Mouse (Mus musculus): Measurements from ENCODE around the gene Sufu.

The Sufu gene

DNA sequence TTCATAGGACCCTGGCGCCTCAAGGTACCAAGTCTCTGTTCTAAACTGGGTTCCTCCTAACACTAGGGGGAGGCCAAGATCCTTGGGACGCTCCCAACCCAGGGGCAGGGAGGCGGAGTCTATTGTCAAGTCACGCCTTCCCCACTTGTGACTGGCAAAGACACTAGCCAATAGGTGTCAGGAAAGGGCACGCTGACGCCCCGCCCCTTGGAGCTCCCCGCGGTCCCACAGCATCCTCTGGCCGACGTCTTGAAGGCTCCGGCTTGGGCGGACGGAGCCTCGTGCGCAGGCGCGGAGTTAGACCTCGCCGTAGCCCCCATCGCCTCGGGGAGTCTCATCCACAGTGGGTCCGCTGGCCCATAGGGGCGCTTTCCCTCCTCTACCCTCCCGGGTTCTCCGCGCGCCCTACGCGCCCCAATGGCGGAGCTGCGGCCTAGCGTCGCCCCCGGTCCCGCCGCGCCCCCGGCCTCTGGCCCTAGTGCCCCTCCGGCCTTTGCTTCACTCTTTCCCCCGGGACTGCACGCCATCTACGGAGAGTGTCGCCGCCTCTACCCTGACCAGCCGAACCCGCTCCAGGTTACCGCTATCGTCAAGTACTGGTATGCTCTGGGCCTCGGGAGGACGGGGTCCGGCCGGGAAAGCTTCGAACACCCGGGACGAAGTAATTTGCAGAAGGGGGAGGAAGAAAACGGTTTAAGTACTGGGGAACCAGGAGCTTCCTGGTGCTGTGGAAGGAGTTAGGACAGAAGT is at the start of gene Sufu:
Gene Sufu (plus strand): TSS at position 211 of the 750 bp plus-strand sequence.
- ChIA-PET CTCF (interaction anchor here (0.6 to 2.2 kb wide), 90 partner anchors 10 to 771 kb away, joined by 3 to 19 read pairs (median 4); partner anchors contain the start of genes Cnnm2 (in 1 of the 4), Cuedc2 (in 1 of the 4), Fbxl15 (in 1 of the 4) and Gbf1 (in 1 of the 4)), POLR2A (interaction anchor here (0.6 to 4.0 kb wide), 102 partner anchors 9 to 1369 kb away, joined by 3 to 22 read pairs (median 4); partner anchors contain the start of genes Nolc1 (in 3 of the 4), Fbxl15 (in 2 of the 4), Wbp1l (in 2 of the 4) and Cuedc2 (in 1 of the 4))

DNA sequence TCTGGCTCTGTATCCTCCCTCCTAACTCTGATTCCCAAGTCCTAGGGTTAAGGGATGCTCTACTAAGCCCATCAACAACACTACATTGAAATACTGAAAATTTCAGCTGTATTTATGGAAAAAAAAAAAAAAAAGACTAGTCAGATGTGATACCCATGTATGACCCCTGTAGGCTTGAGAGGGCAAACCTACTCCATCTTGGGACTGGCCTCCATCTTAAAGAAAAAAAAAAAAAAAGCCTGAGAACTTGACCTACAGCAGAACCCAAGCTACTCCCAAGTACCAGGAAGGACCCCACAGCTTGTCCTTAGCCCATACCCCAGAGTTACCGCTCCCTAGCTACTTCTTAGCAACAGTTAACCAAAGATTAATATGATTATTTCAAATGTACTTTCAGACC is 49.5 kb upstream of the Sufu start:
- ChIA-PET POLR2A (interaction anchor here in 3 of 4 experiments (0.6 to 4.5 kb wide), 5 partner anchors 9 to 640 kb away, joined by 3 to 28 read pairs (median 6); no protein-coding TSS in a partner anchor), CTCF (interaction anchor here in 3 of 4 experiments (0.5 to 0.7 kb wide), 7 partner anchors 23 to 666 kb away, joined by 3 to 6 read pairs (median 4); partner anchors contain the start of gene Nfkb2 (in 1 of the 3))

DNA sequence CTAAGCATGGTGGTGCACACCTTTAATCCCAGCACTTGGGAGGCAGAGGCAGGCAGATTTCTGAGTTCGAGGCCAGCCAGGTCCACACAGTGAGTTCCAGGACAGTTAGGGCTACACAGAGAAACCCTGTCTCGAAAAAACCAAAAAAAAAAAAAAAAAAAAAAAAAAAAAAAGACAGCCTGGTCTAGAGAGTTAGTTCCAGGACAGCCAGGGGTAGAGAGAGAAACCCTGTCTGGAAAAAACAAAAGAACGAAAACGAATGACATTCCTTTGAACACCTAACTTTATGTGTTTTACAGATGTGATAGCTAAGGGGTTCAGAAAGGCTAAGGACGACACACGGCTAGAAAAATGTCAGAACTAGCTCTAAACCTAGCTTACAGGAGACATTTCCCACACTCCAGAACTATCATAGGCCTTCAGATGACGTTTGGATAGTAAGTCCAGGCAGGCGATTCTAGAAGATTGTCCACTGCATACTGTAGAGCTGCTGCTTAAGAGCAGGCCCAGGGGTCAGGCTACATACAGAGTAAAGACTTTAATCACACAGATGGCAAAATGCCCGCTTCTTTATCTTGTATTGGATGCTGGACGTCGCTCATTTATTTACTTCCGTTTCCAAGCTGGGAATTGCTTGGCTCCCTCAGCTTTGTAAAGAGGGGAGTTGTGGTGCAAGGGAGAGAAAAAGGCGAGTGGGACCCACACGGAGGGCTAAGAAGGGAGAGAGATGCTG is 48.6 kb upstream of the Sufu start:
- POLR2A ChIA-PET: interaction anchor here (0.5 to 4.5 kb wide), 15 partner anchors 9 to 429 kb away, joined by 3 to 28 read pairs (median 4); partner anchors contain the start of genes Cuedc2 (in 2 of the 4), Fbxl15 (in 2 of the 4), Sufu (in 2 of the 4) and Nfkb2 (in 1 of the 4)
- CTCF ChIA-PET: interaction anchor here in 2 of 4 experiments (0.5 to 1.9 kb wide), 4 partner anchors 9 to 49 kb away, joined by 3 to 4 read pairs (median 4); partner anchors contain the start of gene Sufu (in 1 of the 2)

DNA sequence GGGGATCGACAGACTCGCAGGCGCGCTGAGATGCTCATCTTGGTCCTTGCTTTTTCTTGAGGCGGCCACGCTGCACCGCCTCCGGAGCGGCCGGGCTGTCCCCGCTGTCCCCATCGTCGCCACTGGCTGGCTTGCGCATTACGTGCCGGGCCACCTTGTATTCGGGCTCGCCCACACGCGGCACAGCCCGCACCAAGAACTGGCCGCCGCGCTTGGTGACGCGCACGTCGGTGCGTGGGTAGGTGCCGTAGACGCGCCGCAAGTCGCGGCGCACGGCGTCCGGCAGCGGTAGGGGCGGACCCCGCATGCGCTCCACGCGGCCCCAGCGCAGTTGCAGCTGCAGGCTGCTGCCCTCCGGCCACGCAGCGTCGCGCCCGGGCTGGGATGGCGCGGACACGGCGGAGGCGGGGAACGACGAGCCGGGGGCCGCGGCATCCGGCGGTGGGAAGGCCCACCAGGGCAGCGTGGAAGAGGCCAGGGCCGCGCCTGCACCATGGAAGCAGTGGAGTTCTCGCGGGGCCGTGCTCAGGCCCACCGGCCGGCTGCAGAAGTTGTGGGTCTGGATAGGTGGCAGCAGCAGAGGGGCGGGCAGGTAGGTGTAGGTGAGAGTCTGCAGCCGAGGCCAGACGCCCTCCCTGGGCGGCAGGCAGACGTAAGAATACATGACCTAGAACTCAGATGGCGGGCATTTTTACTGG is 47.8 kb upstream of the Sufu start:
- ChIA-PET POLR2A (interaction anchor here (0.5 to 4.5 kb wide), 13 partner anchors 8 to 428 kb away, joined by 3 to 28 read pairs (median 4); partner anchors contain the start of genes Cuedc2 (in 2 of the 4), Fbxl15 (in 2 of the 4), Sufu (in 2 of the 4) and Nfkb2 (in 1 of the 4)), CTCF (interaction anchor here in 3 of 4 experiments (0.5 to 1.9 kb wide), 5 partner anchors 8 to 91 kb away, joined by 3 to 6 read pairs (median 3); partner anchors contain the start of gene Sufu (in 1 of the 3))

DNA sequence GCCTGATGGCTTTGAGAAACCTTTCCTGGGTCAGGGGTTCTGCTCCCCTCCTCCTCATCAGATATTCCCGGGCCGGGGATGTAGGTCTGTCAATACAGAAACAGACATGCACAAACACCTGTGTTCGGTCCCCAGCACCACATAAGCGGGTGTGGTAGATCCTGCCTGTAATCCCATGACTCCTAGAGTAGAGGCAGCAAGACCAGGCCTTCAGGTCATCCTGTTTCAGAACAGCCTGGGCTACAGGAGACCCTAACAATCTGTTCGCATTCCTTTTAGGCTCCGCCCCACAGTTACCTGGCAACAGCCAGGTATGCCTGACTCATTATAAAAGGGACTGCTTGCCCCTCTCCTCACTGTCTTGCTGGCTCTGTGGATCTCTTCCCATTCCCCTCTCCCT is 47.1 kb upstream of the Sufu start:
- POLR2A ChIA-PET: interaction anchor here in 3 of 4 experiments (1.0 to 4.5 kb wide), 7 partner anchors 8 to 47 kb away, joined by 3 to 28 read pairs (median 5); partner anchors contain the start of genes Cuedc2 (in 1 of the 3), Fbxl15 (in 1 of the 3), Nfkb2 (in 1 of the 3) and Sufu (in 1 of the 3)

DNA sequence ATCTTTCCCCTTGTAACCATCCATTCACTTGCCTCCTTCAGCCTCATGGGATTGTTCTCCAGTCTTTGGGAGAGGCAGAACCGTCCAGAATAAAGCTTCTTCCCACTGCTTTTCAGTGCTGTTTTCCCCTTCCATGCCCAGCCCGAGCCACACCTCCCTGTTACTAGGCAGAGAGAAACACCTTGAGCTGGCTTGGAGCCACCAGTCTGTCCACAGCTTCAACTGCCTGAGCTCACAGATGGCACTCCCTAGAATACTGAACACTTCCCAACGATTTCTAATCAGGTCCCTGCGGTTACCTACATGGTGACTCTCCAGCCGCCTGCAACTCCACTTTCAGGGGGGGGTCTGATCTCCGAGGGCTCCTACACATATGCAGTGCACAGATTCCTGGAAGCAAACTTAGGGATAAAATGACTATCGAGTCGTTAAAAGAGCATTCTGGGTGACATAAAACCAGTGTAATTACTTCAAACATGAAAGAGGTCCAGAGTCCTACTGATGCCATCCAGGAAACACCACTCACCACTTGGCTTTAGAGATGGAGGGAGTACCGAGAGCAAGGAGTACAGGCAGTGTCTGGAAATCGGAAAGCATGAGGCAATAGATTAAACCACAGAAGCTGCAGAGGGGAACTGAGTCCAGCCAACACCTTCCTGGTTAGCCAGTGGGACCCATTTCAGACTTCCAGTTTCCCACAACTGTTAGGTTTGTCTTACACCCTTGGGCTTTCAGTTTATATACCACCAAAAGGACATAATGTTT is 46.3 kb upstream of the Sufu start, which contains the start of gene 2310034G01Rik:
Gene 2310034G01Rik (minus strand): TSS at position 135 of the 765 bp plus-strand sequence.
- ChIA-PET POLR2A (interaction anchor here in 2 of 4 experiments (1.0 to 4.5 kb wide), 2 partner anchors 8 kb away, joined by 6 to 28 read pairs; no protein-coding TSS in a partner anchor), CTCF (no interaction called here)

More for the DNA sequence above, 47.1 kb upstream of the Sufu start:
- CTCF ChIA-PET: interaction anchor here in 3 of 4 experiments (0.5 to 1.9 kb wide), 4 partner anchors 8 to 90 kb away, joined by 3 to 6 read pairs (median 4); partner anchors contain the start of gene Sufu (in 1 of the 3)

DNA sequence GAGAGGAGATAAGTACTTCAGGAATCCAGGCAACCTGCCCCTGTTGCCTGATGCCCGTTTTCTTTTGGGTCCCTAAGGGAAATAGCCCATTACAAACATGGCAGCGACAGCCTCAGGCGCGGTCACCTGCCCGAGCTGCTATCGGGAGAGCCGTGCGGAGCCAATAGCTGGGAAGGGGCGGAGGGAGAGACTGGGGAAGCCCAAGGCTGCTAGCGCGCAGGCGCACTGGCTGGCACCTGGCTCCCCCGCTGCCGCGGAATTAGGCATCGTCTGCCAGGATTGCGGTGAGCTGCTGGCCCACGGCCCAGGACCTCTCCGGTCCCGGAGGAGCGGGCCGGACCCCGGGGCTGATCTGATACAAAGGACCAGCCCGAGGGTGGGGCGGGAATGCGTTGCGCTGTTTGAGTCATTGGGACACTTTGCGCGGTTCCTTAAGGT is 40.0 kb upstream of the Sufu start:
- POLR2A ChIA-PET: interaction anchor here (0.5 to 4.2 kb wide), 51 partner anchors 9 to 661 kb away, joined by 3 to 40 read pairs (median 4); partner anchors contain the start of genes Sufu (in 3 of the 4), Cuedc2 (in 2 of the 4), Fbxl15 (in 2 of the 4) and Mfsd13a (in 2 of the 4)
- CTCF ChIA-PET: interaction anchor here (0.6 to 2.2 kb wide), 10 partner anchors 8 to 328 kb away, joined by 3 to 10 read pairs (median 4); partner anchors contain the start of genes Cuedc2 (in 1 of the 4), Nfkb2 (in 1 of the 4) and Sufu (in 1 of the 4)

DNA sequence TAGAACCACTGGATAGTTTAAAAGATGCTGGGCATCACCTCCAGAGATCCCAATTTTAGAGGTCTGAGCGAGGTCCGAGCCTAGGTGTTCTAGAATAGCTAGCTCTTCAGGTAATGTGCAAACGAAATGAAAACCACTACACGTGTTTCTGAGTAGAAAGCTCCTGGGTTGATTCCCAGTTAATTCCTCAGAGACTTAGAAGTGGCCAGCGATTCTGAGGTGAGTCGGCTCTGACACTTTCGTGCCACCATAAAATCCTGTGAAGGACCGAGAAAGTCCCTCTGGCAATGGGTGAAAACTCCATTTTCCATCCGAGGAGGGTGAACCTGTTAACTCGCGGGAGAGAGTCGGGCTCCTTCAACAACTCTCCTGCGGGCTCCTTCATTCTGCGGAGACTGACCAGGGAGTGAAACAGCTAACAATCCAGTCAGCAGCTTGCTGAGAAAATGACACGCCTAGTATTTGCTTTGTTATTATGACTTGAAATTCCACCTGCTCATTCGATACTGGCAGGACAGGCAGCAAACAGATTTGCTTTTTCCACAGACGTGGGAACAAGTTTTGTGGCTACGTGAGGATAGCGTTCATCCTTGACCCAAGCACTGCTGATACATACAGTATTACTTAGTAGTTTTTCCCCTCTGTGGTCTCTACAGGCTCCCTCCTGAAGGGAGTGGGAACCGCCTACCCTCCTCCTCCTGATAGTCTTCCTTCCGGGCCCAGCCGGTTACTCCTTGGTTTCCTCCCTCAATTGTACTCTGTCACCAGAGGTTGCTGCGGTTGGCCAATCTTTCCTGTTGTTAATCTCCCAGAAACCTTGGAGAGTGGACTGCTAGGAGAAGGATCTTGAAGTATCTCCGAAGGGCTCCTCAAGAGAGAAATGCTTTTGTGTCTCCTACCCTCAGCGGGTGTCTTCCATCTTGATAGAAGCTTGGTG is 39.1 kb upstream of the Sufu start:
- CTCF ChIA-PET: interaction anchor here in 2 of 4 experiments (1.0 to 2.2 kb wide), 10 partner anchors 9 to 329 kb away, joined by 3 to 10 read pairs (median 4); partner anchors contain the start of genes Cuedc2 (in 1 of the 2), Nfkb2 (in 1 of the 2) and Sufu (in 1 of the 2)

DNA sequence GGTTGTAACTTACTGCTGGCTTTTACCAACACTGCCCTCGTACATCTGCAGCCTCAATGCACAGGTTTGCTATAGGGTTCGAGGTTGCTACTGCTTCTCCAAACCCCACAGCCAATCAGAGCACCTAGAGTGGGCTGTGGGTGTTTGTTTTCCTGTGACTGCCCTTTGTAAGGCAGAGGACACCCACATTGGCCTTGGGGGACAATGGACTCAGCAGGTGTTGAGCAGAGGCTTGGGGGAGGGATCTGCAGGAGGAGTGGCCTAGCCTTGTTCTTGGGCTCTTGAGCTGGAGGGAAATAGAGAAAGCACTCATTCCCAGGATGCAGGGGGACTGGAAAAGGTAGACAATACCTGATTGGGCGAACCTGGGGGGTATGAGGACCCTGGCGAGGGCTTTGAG is 38.3 kb upstream of the Sufu start:
- ChIA-PET POLR2A (interaction anchor here in 3 of 4 experiments (0.5 to 4.2 kb wide), 36 partner anchors 8 to 1396 kb away, joined by 3 to 40 read pairs (median 6); partner anchors contain the start of genes 2310034G01Rik (in 2 of the 3), Cuedc2 (in 2 of the 3), Sufu (in 2 of the 3) and Actr1a (in 1 of the 3)), CTCF (interaction anchor here in 2 of 4 experiments (0.6 to 2.2 kb wide), 6 partner anchors 11 to 172 kb away, joined by 3 to 11 read pairs (median 6); partner anchors contain the start of genes Nfkb2 (in 1 of the 2) and Sufu (in 1 of the 2))

More for the DNA sequence above, 39.1 kb upstream of the Sufu start:
- POLR2A ChIA-PET: interaction anchor here (0.7 to 4.2 kb wide), 65 partner anchors 7 to 660 kb away, joined by 3 to 40 read pairs (median 4); partner anchors contain the start of genes Sufu (in 3 of the 4), 2310034G01Rik (in 2 of the 4), Cuedc2 (in 2 of the 4) and Fbxl15 (in 2 of the 4)

DNA sequence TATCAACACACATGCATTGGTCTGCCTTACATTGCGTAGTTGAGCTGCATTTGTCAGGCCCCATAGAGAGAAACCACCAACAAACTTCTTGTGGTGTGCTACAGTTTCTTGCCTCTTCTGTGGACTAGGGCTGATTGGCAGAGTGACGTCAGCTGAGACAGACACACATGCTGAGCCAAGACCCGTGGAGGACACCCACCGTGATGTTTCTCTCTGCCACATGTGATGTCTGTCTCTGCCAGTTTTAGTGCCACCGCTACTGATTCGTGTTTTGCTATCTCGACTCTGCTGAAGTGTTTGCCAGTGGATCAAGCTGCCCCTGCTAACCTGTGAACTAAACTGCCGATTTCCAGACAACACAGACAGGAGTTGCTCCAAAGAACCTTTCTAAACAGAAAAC is 34.6 kb upstream of the Sufu start:
- ChIA-PET CTCF (no interaction called here), POLR2A (interaction anchor here in 1 of 4 experiments (0.6 to 2.0 kb wide), 2 partner anchors 24 to 214 kb away, joined by 3 to 6 read pairs; partner anchors contain the start of gene Cuedc2)

DNA sequence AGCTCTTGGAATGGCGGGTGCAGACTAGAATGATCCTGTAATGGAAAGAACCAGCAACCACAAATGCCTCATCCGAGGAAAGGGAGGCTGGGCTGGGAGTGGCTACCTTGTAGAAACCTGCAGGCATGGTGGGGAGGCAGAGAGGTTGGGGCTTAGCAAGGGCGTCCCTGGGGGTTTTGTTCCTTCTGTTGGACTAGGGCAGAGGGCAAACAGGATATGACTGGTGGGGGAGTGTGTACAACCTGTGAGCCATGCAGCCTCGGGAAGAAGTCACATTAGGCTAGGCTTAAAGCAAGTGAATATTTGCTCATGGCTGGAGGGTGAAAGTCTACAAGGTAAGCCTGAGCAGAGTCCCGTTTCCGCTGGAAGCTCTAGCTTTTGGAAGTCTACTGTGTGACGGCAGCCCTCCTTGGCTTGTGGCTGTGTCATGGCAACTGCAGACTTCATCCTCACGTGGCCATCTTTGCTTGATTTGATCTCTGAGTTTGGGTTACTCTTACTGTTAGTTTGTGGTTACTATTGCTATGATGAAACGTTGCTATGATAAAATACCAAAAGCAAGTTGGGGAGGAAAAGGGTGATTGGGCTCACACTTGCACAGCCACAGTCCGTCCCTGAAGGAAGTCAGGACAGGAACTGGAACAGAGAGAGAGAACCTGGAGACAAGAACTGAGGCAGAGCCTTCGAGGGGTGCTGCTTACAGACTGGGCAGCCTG is 33.2 kb upstream of the Sufu start:
- ChIA-PET POLR2A (interaction anchor here in 2 of 4 experiments (0.9 to 1.1 kb wide), 2 partner anchors 145 to 211 kb away, joined by 3 read pairs; partner anchors contain the start of gene Gbf1 (in 1 of the 2)), CTCF (interaction anchor here in 1 of 4 experiments (0.9 kb wide), 1 partner anchor 72 kb away, joined by 3 read pairs; no protein-coding TSS in a partner anchor)

DNA sequence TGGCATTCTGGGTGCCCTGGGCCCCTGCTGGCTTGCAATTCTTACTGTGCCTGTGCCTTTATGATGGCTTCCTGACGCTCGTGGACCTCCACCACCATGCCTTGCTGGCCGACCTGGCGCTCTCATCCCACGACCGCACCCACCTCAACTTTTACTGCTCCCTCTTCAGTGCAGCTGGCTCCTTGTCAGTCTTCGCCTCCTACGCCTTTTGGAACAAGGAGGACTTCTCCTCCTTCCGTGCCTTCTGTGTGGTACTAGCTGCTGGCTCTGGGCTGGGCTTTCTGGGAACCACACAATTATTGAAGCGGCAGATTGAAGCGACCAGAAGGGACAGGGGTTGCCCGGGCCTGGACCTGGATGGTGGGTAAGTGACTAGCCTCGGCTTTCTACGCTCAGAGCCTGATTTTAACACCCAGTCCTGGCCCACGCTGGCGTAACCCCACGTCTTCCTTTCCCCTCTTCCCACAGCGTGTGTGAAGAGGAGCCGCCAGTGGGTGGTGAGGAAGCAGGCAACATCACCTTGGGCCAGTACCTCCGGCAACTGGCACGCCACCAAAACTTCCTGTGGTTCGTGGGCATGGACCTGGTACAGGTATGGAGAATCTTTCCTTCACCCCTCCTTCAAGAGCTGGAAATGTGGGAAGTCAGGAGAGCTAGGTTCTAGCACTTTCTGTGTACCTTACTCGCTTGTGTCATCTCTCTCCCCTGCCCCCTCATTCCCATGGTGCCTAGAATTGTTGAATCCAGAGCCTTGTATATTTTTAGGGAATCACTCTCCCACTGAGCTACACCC is 28.7 kb upstream of the Sufu start:
- ChIA-PET CTCF (interaction anchor here in 2 of 4 experiments (1.0 to 1.6 kb wide), 4 partner anchors 10 to 59 kb away, joined by 4 to 5 read pairs (median 4); partner anchors contain the start of genes Fbxl15 (in 1 of the 2) and Sufu (in 1 of the 2)), POLR2A (interaction anchor here in 3 of 4 experiments (0.6 to 1.9 kb wide), 11 partner anchors 9 to 132 kb away, joined by 3 to 5 read pairs (median 4); partner anchors contain the start of genes Fbxl15 (in 1 of the 3) and Nfkb2 (in 1 of the 3))

DNA sequence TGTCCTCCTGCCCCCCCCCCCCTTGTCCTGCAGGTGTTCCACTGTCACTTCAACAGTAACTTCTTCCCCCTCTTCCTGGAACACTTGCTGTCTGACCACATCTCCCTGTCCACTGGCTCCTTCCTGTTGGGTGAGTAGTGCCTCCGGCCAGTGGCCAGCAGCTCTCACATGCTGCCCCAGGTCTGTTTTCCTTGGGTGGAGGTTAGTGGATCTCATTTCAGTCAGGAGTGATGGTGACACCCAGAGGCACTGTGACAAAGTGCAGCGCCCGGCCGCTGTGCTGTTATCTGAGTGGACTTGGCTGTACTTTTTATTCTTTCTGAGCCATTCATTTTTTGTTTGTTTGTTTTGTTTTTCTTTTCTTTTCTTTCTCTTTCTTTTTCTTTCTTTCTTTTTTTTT is 27.5 kb upstream of the Sufu start:
- CTCF ChIA-PET: interaction anchor here in 3 of 4 experiments (0.5 to 1.6 kb wide), 9 partner anchors 11 to 375 kb away, joined by 3 to 6 read pairs (median 4); partner anchors contain the start of genes Fbxl15 (in 1 of the 3), Gbf1 (in 1 of the 3) and Sufu (in 1 of the 3)
- POLR2A ChIA-PET: interaction anchor here in 3 of 4 experiments (0.5 to 1.5 kb wide), 5 partner anchors 11 to 87 kb away, joined by 3 to 5 read pairs (median 4); no protein-coding TSS in a partner anchor
